Mouse (Mus musculus) MEL (cell line): Measurements from ENCODE around the gene Amz1. TPM values are rescaled to one million over a fixed set of nuclear protein-coding genes. Genes with fewer than 3 reads are reported as not detected.

Experiments
- DNase-seq: peaks from one replicate; pipeline ENCODE4 v3.0.0; 2011; ENCODE audit warnings: low read depth, low spot score
- H3K27ac ChIP-seq: 2 replicates; pipeline ENCODE4 v1.5.1; 2012; ENCODE audit warnings: low read depth, mild to moderate bottlenecking, control low read depth, low read length, moderate library complexity; ENCODE audit not compliant: control insufficient read depth
- H3K27me3 ChIP-seq, 2 experiments: fragments of 150-350 bp in 1 of 2; sonication (generic) in 1 of 2; 2 replicates each; pipeline ENCODE4 v1.6.1; 2012; ENCODE audit warnings: low read length in 2 of 2, mild to moderate bottlenecking in 2 of 2, improper control_type of control experiment in 1 of 2, moderate library complexity in 1 of 2; ENCODE audit not compliant: insufficient read depth in 2 of 2, control insufficient read depth in 1 of 2
- H3K36me3 ChIP-seq, 2 experiments: 2 replicates each; pipeline ENCODE4 v1.6.1; 2012 to 2014; ENCODE audit warnings: low read length in 2 of 2, improper control_type of control experiment in 1 of 2, inconsistent platforms in 1 of 2, mild to moderate bottlenecking in 1 of 2; ENCODE audit not compliant: insufficient read depth in 2 of 2, control insufficient read depth in 1 of 2
- H3K4me1 ChIP-seq, 2 experiments: fragments of 150-350 bp in 1 of 2; sonication (generic) in 1 of 2; 2 replicates each; pipeline ENCODE4 v1.6.1; 2012; ENCODE audit warnings: low read length in 2 of 2, improper control_type of control experiment in 1 of 2, mild to moderate bottlenecking in 1 of 2; ENCODE audit not compliant: insufficient read depth in 2 of 2, control insufficient read depth in 1 of 2
- H3K4me3 ChIP-seq, 2 experiments: fragments of 150-350 bp in 1 of 2; sonication (generic) in 1 of 2; 2 replicates each; pipeline ENCODE4 v1.5.1; 2012; ENCODE audit warnings: low read depth in 2 of 2, low read length in 2 of 2, mild to moderate bottlenecking in 2 of 2, moderate library complexity in 2 of 2, control low read depth in 1 of 2, improper control_type of control experiment in 1 of 2; ENCODE audit not compliant: control insufficient read depth in 1 of 2, insufficient read depth in 1 of 2
- H3K79me2 ChIP-seq: 2 replicates; pipeline ENCODE4 v1.6.1; 2012; ENCODE audit warnings: mild to moderate bottlenecking, low read length, moderate library complexity; ENCODE audit not compliant: control insufficient read depth, poor library complexity, insufficient read depth
- H3K9ac ChIP-seq: 2 replicates; pipeline ENCODE4 v1.6.1; 2012; ENCODE audit warnings: low read depth, mild to moderate bottlenecking, control low read depth, low read length, moderate library complexity; ENCODE audit not compliant: control insufficient read depth, poor library complexity, severe bottlenecking
- H3K9me3 ChIP-seq: fragments of 150-350 bp; sonication (generic); replicated peaks from 2 replicates; pipeline ENCODE4 v1.6.1; 2012; ENCODE audit warnings: mild to moderate bottlenecking, low read length, improper control_type of control experiment, moderate library complexity; ENCODE audit not compliant: insufficient read depth
- BHLHE40 ChIP-seq: IDR thresholded peaks from 2 replicates; pipeline ENCODE4 v1.6.1; 2012; ENCODE audit warnings: low read depth, mild to moderate bottlenecking, inconsistent platforms, low read length, improper control_type of control experiment, borderline replicate concordance
- CHD1 ChIP-seq: IDR thresholded peaks from 2 replicates; pipeline ENCODE4 v1.6.1; 2012; ENCODE audit warnings: low read depth, mild to moderate bottlenecking, inconsistent platforms, low read length, improper control_type of control experiment
- CTCF ChIP-seq, 3 experiments: IDR thresholded peaks in 2 of 3; conservative IDR thresholded peaks in 1 of 3; 2 replicates each; pipeline ENCODE4 v1.5.1; 2011 to 2012; ENCODE audit warnings: low read length in 3 of 3, low read depth in 2 of 3, mild to moderate bottlenecking in 2 of 3, improper control_type of control experiment in 1 of 3, inconsistent platforms in 1 of 3, mixed read lengths in 1 of 3, moderate library complexity in 1 of 3; ENCODE audit not compliant: control insufficient read depth in 1 of 3, insufficient read depth in 1 of 3, poor library complexity in 1 of 3, severe bottlenecking in 1 of 3
- EP300 ChIP-seq, 2 experiments: IDR thresholded peaks; 2 replicates each; pipeline ENCODE4 v1.6.1; 2011; ENCODE audit warnings: improper control_type of control experiment in 2 of 2, low read length in 2 of 2, low read depth in 1 of 2, mild to moderate bottlenecking in 1 of 2
- ETS1 ChIP-seq: IDR thresholded peaks from 2 replicates; pipeline ENCODE4 v1.6.1; 2012; ENCODE audit warnings: low read depth, mild to moderate bottlenecking, inconsistent platforms, low read length, improper control_type of control experiment, moderate library complexity
- GATA1 ChIP-seq: IDR thresholded peaks from 2 replicates; pipeline ENCODE4 v1.6.1; 2011; ENCODE audit warnings: low read depth, low read length, improper control_type of control experiment
- KAT2A ChIP-seq: conservative IDR thresholded peaks from 2 replicates; pipeline ENCODE4 v1.6.1; 2012; ENCODE audit warnings: low read depth, low read length, improper control_type of control experiment, inconsistent platforms
- MAX ChIP-seq: IDR thresholded peaks from 2 replicates; pipeline ENCODE4 v1.6.1; 2011; ENCODE audit warnings: low read length, improper control_type of control experiment
- MEF2A ChIP-seq: IDR thresholded peaks from 2 replicates; pipeline ENCODE4 v1.6.1; 2014; ENCODE audit warnings: low read depth, mild to moderate bottlenecking, inconsistent platforms, low read length, improper control_type of control experiment; ENCODE audit not compliant: poor library complexity, insufficient replicate concordance, severe bottlenecking; ENCODE audit errors: extremely low read depth
- MYC ChIP-seq: IDR thresholded peaks from 2 replicates; pipeline ENCODE4 v1.6.1; 2011; ENCODE audit warnings: low read depth, mild to moderate bottlenecking, low read length, improper control_type of control experiment, moderate library complexity
- NRF1 ChIP-seq: IDR thresholded peaks from 2 replicates; pipeline ENCODE4 v1.6.1; 2014; ENCODE audit warnings: low read depth, mild to moderate bottlenecking, inconsistent platforms, low read length, improper control_type of control experiment, moderate library complexity; ENCODE audit not compliant: poor library complexity, insufficient read depth, severe bottlenecking
- POLR2A ChIP-seq, 2 experiments: IDR thresholded peaks; 2 replicates each; pipeline ENCODE4 v1.6.1; 2011 to 2012; ENCODE audit warnings: low read length in 2 of 2, mild to moderate bottlenecking in 2 of 2, control low read depth in 1 of 2, improper control_type of control experiment in 1 of 2, low read depth in 1 of 2, moderate library complexity in 1 of 2; ENCODE audit not compliant: control insufficient read depth in 1 of 2, insufficient read depth in 1 of 2, poor library complexity in 1 of 2
- RCOR1 ChIP-seq: IDR thresholded peaks from 2 replicates; pipeline ENCODE4 v1.6.1; 2012; ENCODE audit warnings: low read depth, mild to moderate bottlenecking, inconsistent platforms, low read length, improper control_type of control experiment
- SIN3A ChIP-seq: IDR thresholded peaks from 2 replicates; pipeline ENCODE4 v1.6.1; 2012; ENCODE audit warnings: low read length, improper control_type of control experiment, inconsistent platforms
- SMC3 ChIP-seq: IDR thresholded peaks from 2 replicates; pipeline ENCODE4 v1.6.1; 2011; ENCODE audit warnings: low read depth, low read length, improper control_type of control experiment
- TAL1 ChIP-seq: IDR thresholded peaks from 2 replicates; pipeline ENCODE4 v1.6.1; 2012; ENCODE audit warnings: mild to moderate bottlenecking, inconsistent platforms, low read length, moderate library complexity, mixed read lengths
- TBP ChIP-seq: IDR thresholded peaks from 2 replicates; pipeline ENCODE4 v1.8.0; 2011; ENCODE audit warnings: low read depth, low read length, improper control_type of control experiment
- TCF12 ChIP-seq: IDR thresholded peaks from 2 replicates; pipeline ENCODE4 v1.6.1; 2014; ENCODE audit warnings: low read depth, mild to moderate bottlenecking, inconsistent platforms, low read length, improper control_type of control experiment, moderate library complexity
- USF1 ChIP-seq: IDR thresholded peaks from 2 replicates; pipeline ENCODE4 v1.6.1; 2014; ENCODE audit warnings: low read depth, mild to moderate bottlenecking, inconsistent platforms, low read length, improper control_type of control experiment, moderate library complexity
- ZC3H11A ChIP-seq: IDR thresholded peaks from 2 replicates; pipeline ENCODE4 v1.6.1; 2012; ENCODE audit warnings: low read depth, mild to moderate bottlenecking, inconsistent platforms, low read length, improper control_type of control experiment
- ZKSCAN1 ChIP-seq: IDR thresholded peaks from 2 replicates; pipeline ENCODE4 v1.6.1; 2012; ENCODE audit warnings: low read depth, mild to moderate bottlenecking, inconsistent platforms, low read length, improper control_type of control experiment, moderate library complexity
- ZNF384 ChIP-seq: IDR thresholded peaks from 2 replicates; pipeline ENCODE4 v1.6.1; 2012; ENCODE audit warnings: low read depth, mild to moderate bottlenecking, inconsistent platforms, low read length, improper control_type of control experiment
- polyA plus RNA-seq, 2 experiments: library from polyadenylated mRNA; stranded (reverse) in 1 of 2; unstranded in 1 of 2; fragments of >175 nt in 1 of 2; fragments of >200 nt in 1 of 2; gene quantifications; 2 replicates each; pipeline versions ENCODE4 v1.2.1 to v1.2.4; 2012; ENCODE audit warnings: low replicate concordance in 2 of 2, low read depth in 1 of 2; ENCODE audit not compliant: insufficient read length in 2 of 2, insufficient read depth in 1 of 2, missing spikeins in 1 of 2
- total RNA-seq: library from RNA; depleted of rRNA; stranded (reverse); fragments of 300-350 nt; gene quantifications from 2 replicates; pipeline ENCODE4 v1.2.3, GENCODE M21; 2012

Gene Amz1
- total and polyA plus RNA-seq, 3 experiments: 0.68 to 1.7 TPM; not detected in 1

DNA sequence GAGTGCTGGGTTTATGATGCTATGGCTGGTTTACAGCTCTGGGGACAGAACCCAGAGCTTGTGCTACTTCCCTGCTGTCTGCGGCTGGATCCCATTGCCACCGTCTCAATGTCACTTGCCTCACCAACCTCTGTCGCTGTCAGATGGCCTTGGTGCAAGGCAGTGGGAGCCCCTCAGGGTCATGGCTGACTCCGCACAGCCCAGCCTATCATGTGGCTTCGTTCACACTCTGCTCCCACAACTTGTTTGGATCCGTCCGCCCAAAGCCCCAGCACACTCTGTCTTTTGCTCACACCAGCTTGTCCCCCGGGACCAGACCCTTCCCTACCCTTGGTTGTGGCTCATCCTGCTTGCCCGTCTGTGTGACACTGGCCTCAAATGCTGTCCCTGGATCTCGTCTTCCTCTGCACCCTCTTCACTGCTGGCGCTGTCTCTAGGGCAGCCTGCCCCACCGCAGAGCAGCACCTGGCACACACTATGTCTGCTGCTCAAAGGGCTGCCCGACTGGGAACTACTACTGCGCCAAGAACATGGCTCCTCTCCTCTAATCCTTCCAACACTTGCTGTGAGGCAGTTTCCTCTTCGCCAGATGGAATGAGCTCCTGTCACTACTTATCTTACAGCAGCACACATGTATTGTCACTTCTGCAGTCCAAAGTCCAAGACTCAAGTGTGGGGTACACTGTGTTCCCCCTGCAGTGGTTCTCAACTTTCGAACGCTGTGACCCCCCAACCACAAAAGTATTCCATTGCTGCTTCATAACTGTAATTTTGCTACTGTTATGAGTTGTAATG is 3.2 kb downstream of the Amz1 start:
- TF ChIP-seq ZNF384: no peak
- TF ChIP-seq MYC: no peak
- TF ChIP-seq USF1: no peak
- no peak for TF ChIP-seq MEF2A
- TF ChIP-seq TBP: no peak
- no peak for TF ChIP-seq ZC3H11A
- no peak for TF ChIP-seq KAT2A
- 0 out of 2 replicates have a peak, but pooled peaks have one; percentile 31 for TF ChIP-seq GATA1
- TF ChIP-seq RCOR1: no peak
- TF ChIP-seq ZKSCAN1: no peak
- TF ChIP-seq SMC3: no peak
- no peak for TF ChIP-seq CHD1
- TF ChIP-seq ETS1: 0 out of 2 replicates have a peak, but pooled peaks have one; percentile 21
- no peak for TF ChIP-seq NRF1
- TF ChIP-seq TCF12: peak; percentile 57; the same call in 1 of the 2 replicates
- TF ChIP-seq EP300 (IDR thresholded peaks at IDR 0.05; ENCODE audit: low read depth in 1 of 2, low read length in 2 of 2): peak in 1 of 2 experiments; percentile 49; a peak in 2 of 4 replicates
- no peak for TF ChIP-seq SIN3A
- no peak for TF ChIP-seq POLR2A (IDR thresholded peaks at IDR 0.05; ENCODE audit: control insufficient read depth in 1 of 2, insufficient read depth in 1 of 2, low read depth in 1 of 2, low read length in 2 of 2, poor library complexity in 1 of 2)
- no peak for TF ChIP-seq CTCF (IDR thresholded peaks at IDR 0.05 in 2 of 3, conservative IDR thresholded peaks at IDR 0.05 in 1 of 3; ENCODE audit: control insufficient read depth in 1 of 3, insufficient read depth in 1 of 3, low read depth in 2 of 3, low read length in 3 of 3, poor library complexity in 1 of 3, severe bottlenecking in 1 of 3)
- no peak for TF ChIP-seq MAX
- peak; percentile 71 for TF ChIP-seq TAL1
- no peak for TF ChIP-seq BHLHE40
- no peaks in the 10 kb centered on the region for H3K79me2 ChIP-seq
- H3K27ac ChIP-seq: no peak overlapping the region
- no peaks in the 10 kb centered on the region for H3K27me3 ChIP-seq
- no peaks in the 10 kb centered on the region for H3K9me3 ChIP-seq
- H3K4me1 ChIP-seq: peaks cover 15 to 35% of the 10 kb centered on the region in 2 experiments
- peak; percentile 48 for DNase-seq
- H3K36me3 ChIP-seq: peaks cover 0 to 17% of the 10 kb centered on the region in 2 experiments; a peak in 2 of 4 replicates
- no peak overlapping the region for H3K4me3 ChIP-seq
- no peak overlapping the region for H3K9ac ChIP-seq
